In genomic region chr5:98987634-98988033, GRCm38 (mm10) we compare ENCODE assay signal across 30 mouse cellular contexts. TPM values are rescaled to one million over a fixed set of nuclear protein-coding genes. Genes with fewer than 3 reads are reported as not detected.
DNase-seq lines count a peak whose midpoint lies in the region; ATAC-seq lines count a peak whose summit lies in the region.
"Had no signal": no experiment of that assay in that cellular context is flagged by ENCODE, and none has a peak within 500 bp of the region (broad histone marks: within the 10 kb centered on the region; RNA-seq: fewer than 3 reads in every experiment).

No protein-coding gene starts in this region.

- no peaks in the 10 kb centered on the region for H3K9me3 ChIP-seq in hindbrain, embryonic 11.5 days (ENCODE audit: control insufficient read depth, low read length)
- H3K9me3 ChIP-seq in hindbrain, embryonic 16.5 days (ENCODE audit: control insufficient read depth, low read length) = no peaks in the 10 kb centered on the region
- no peaks in the 10 kb centered on the region for H3K9me3 ChIP-seq in forebrain, embryonic 13.5 days (replicated peaks)
- H3K9me3 ChIP-seq in hindbrain, embryonic 14.5 days (ENCODE audit: control insufficient read depth, low read length) = no peaks in the 10 kb centered on the region
- no peaks in the 10 kb centered on the region for H3K9me3 ChIP-seq in embryonic facial prominence, embryonic 10.5 days
- H3K9me3 ChIP-seq: heart, embryonic 12.5 days; limb, embryonic 10.5 days; limb, embryonic 15.5 days; liver, embryonic 13.5 days; neural tube, embryonic 15.5 days had no signal

- peak; percentile 78 for ATAC-seq in hindbrain, embryonic 11.5 days (ENCODE audit: low FRiP score)
- no peak; the same call in 1 of the 2 replicates for ATAC-seq in hindbrain, embryonic 16.5 days
- peak; percentile 86 for ATAC-seq in forebrain, embryonic 13.5 days
- peak; percentile 59; the same call in 1 of the 2 replicates for ATAC-seq in hindbrain, embryonic 14.5 days (ENCODE audit: low FRiP score)
- ATAC-seq: lung, postnatal 0 days had no signal

- H3K9ac ChIP-seq in hindbrain, embryonic 11.5 days (ENCODE audit: low read depth, low read length) = no peak overlapping the region
- no peak overlapping the region for H3K9ac ChIP-seq in hindbrain, embryonic 16.5 days (ENCODE audit: low read depth, low read length)
- no peak overlapping the region for H3K9ac ChIP-seq in forebrain, embryonic 13.5 days
- no peak overlapping the region for H3K9ac ChIP-seq in hindbrain, embryonic 14.5 days
- H3K9ac ChIP-seq: heart, embryonic 12.5 days; limb, embryonic 15.5 days; liver, embryonic 13.5 days; neural tube, embryonic 15.5 days had no signal

- H3K27ac ChIP-seq in hindbrain, embryonic 11.5 days (ENCODE audit: low read depth, low read length) = no peak overlapping the region
- H3K27ac ChIP-seq in hindbrain, embryonic 16.5 days (ENCODE audit: low read depth, low read length) = no peak overlapping the region
- H3K27ac ChIP-seq in forebrain, embryonic 13.5 days = peak overlapping the region; percentile 89
- H3K27ac ChIP-seq in hindbrain, embryonic 14.5 days = 0 out of 2 replicates have a peak overlapping the region, but pooled peaks have one; percentile 9
- no peak overlapping the region for H3K27ac ChIP-seq in embryonic facial prominence, embryonic 10.5 days (replicated peaks)
- H3K27ac ChIP-seq: gastrocnemius, adult 2 months; heart, adult 2 months; layer of hippocampus, adult 2 months; limb, embryonic 10.5 days; limb, embryonic 15.5 days; liver, embryonic 13.5 days; neural tube, embryonic 15.5 days had no signal

- no peak for DNase-seq in hindbrain, embryonic 11.5 days (ENCODE audit: low spot score)
- peak; percentile 30 for DNase-seq in brain, adult 2 months (ENCODE audit: low read depth, low spot score)
- no peak for DNase-seq in hindbrain, embryonic 14.5 days (ENCODE audit: low spot score)
- no peak for DNase-seq in embryonic facial prominence, embryonic 10.5 days (ENCODE audit: low spot score)
- no peak for DNase-seq in urinary bladder, postnatal 36 days (ENCODE audit: low spot score in 2 of 2)
- DNase-seq in cerebellum, adult 11 months = no peak
- DNase-seq: adrenal gland, adult 8-10 months; cerebellum, adult 11-12 months; cerebellum, adult 9-11 months; gastrocnemius, adult 2 months; gastrocnemius, postnatal 36 days; heart, adult 2 months; kidney, adult 2 months; kidney, postnatal 36 days; liver, embryonic 13.5 days; lung, adult 18-20 months; lung, postnatal 4 days; retina, postnatal 1 day; right cerebral cortex, postnatal 14 days had no signal

- H3K27me3 ChIP-seq in hindbrain, embryonic 11.5 days (ENCODE audit: control insufficient read depth, insufficient read depth, low read length) = no peaks in the 10 kb centered on the region
- H3K27me3 ChIP-seq in hindbrain, embryonic 16.5 days (replicated peaks; ENCODE audit: control insufficient read depth, insufficient read depth, low read length) = no peaks in the 10 kb centered on the region
- no peaks in the 10 kb centered on the region for H3K27me3 ChIP-seq in forebrain, embryonic 13.5 days
- H3K27me3 ChIP-seq in hindbrain, embryonic 14.5 days (ENCODE audit: control insufficient read depth, insufficient read depth, low read length) = no peaks in the 10 kb centered on the region
- H3K27me3 ChIP-seq in embryonic facial prominence, embryonic 10.5 days (replicated peaks; ENCODE audit: low read depth, poor library complexity, severe bottlenecking) = no peaks in the 10 kb centered on the region
- H3K27me3 ChIP-seq: CH12.LX; heart, embryonic 12.5 days; limb, embryonic 15.5 days; liver, embryonic 13.5 days; megakaryocyte, embryonic 14.5 days; neural tube, embryonic 15.5 days had no signal

- 32% methylated on average over 1 of the region's 1 CpGs for WGBS in hindbrain, embryonic 11.5 days
- 26% methylated on average over 1 of the region's 1 CpGs for WGBS in hindbrain, embryonic 16.5 days
- WGBS in forebrain, embryonic 13.5 days = 0% methylated on average over 1 of the region's 1 CpGs
- 13% methylated on average over 1 of the region's 1 CpGs for WGBS in hindbrain, embryonic 14.5 days
- 54% methylated on average over 1 of the region's 1 CpGs for WGBS in embryonic facial prominence, embryonic 10.5 days

- H3K4me1 ChIP-seq in hindbrain, embryonic 11.5 days (replicated peaks; ENCODE audit: control insufficient read depth, insufficient read depth, low read length) = no peaks in the 10 kb centered on the region
- H3K4me1 ChIP-seq in hindbrain, embryonic 16.5 days (ENCODE audit: control insufficient read depth, insufficient read depth, low read depth, low read length) = no peaks in the 10 kb centered on the region
- peaks cover 49% of the 10 kb centered on the region for H3K4me1 ChIP-seq in forebrain, embryonic 13.5 days
- H3K4me1 ChIP-seq in hindbrain, embryonic 14.5 days (replicated peaks; ENCODE audit: control insufficient read depth, insufficient read depth, low read length) = peaks cover 4% of the 10 kb centered on the region; the same call in 1 of the 2 replicates
- peaks cover 27% of the 10 kb centered on the region for H3K4me1 ChIP-seq in embryonic facial prominence, embryonic 10.5 days
- H3K4me1 ChIP-seq: heart, embryonic 12.5 days; liver, embryonic 13.5 days; megakaryocyte, embryonic 14.5 days had no signal

- no peaks in the 10 kb centered on the region for H3K36me3 ChIP-seq in hindbrain, embryonic 11.5 days (ENCODE audit: control insufficient read depth, insufficient read depth, low read length)
- no peaks in the 10 kb centered on the region for H3K36me3 ChIP-seq in hindbrain, embryonic 16.5 days (ENCODE audit: control insufficient read depth, insufficient read depth, low read length)
- no peaks in the 10 kb centered on the region for H3K36me3 ChIP-seq in forebrain, embryonic 13.5 days (ENCODE audit: poor library complexity, severe bottlenecking)
- no peaks in the 10 kb centered on the region for H3K36me3 ChIP-seq in hindbrain, embryonic 14.5 days (replicated peaks; ENCODE audit: control insufficient read depth, insufficient read depth)
- H3K36me3 ChIP-seq in embryonic facial prominence, embryonic 10.5 days (replicated peaks) = no peaks in the 10 kb centered on the region
- H3K36me3 ChIP-seq: heart, embryonic 12.5 days; limb, embryonic 10.5 days; limb, embryonic 15.5 days; liver, embryonic 13.5 days; neural tube, embryonic 15.5 days had no signal

- H3K4me3 ChIP-seq in hindbrain, embryonic 11.5 days (ENCODE audit: low read depth, low read length) = no peak overlapping the region
- H3K4me3 ChIP-seq in hindbrain, embryonic 16.5 days (ENCODE audit: low read length) = no peak overlapping the region
- no peak overlapping the region for H3K4me3 ChIP-seq in forebrain, embryonic 13.5 days
- H3K4me3 ChIP-seq in hindbrain, embryonic 14.5 days (replicated peaks; ENCODE audit: low read length) = no peak overlapping the region
- no peak overlapping the region for H3K4me3 ChIP-seq in embryonic facial prominence, embryonic 10.5 days
- H3K4me3 ChIP-seq: gastrocnemius, adult 2 months; heart, adult 2 months; heart, embryonic 12.5 days; layer of hippocampus, adult 2 months; limb, embryonic 10.5 days; limb, embryonic 15.5 days; liver, embryonic 13.5 days; megakaryocyte, embryonic 14.5 days; neural tube, embryonic 15.5 days had no signal

- no peak overlapping the region for H3K4me2 ChIP-seq in hindbrain, embryonic 11.5 days (replicated peaks; ENCODE audit: low read depth, low read length)
- no peak overlapping the region for H3K4me2 ChIP-seq in hindbrain, embryonic 16.5 days (ENCODE audit: low read length)
- H3K4me2 ChIP-seq in forebrain, embryonic 13.5 days = no peak overlapping the region
- H3K4me2 ChIP-seq in hindbrain, embryonic 14.5 days (replicated peaks) = no peak overlapping the region
- H3K4me2 ChIP-seq: heart, embryonic 12.5 days; limb, embryonic 15.5 days; liver, embryonic 13.5 days; neural tube, embryonic 15.5 days had no signal

RNA-seq across cellular contexts. Expression of gene Prkg2, which starts 49.5 kb away (rescaled TPM):
- 1.5 and 1.6 TPM in 2 replicates for polyA plus RNA-seq in hindbrain, embryonic 11.5 days (2014; fragmentation: Nextera tagmentation; extraction: Ambion mirVana)
- polyA plus RNA-seq in hindbrain, embryonic 16.5 days (2015; fragmentation: Nextera tagmentation; extraction: Ambion mirVana) = 1.5 and 1.7 TPM in 2 replicates
- polyA plus RNA-seq in forebrain, embryonic 13.5 days (2015; fragmentation: Nextera tagmentation; extraction: Ambion mirVana) = 2.2 and 2.5 TPM in 2 replicates
- polyA plus RNA-seq in hindbrain, embryonic 14.5 days (2014; fragmentation: Nextera tagmentation; extraction: Ambion mirVana) = 1.4 and 1.5 TPM in 2 replicates
- 1.4 and 1.5 TPM in 2 replicates for polyA plus RNA-seq in embryonic facial prominence, embryonic 10.5 days (2016; fragmentation: Nextera tagmentation; extraction: Ambion mirVana)
- polyA plus RNA-seq: testis, adult 2 months had no signal

Comparison
In these comparisons a context has a peak if more than half of its experiments do, and no peak if none do; other contexts are left out.
1. H3K27ac ChIP-seq: peak in forebrain, embryonic 13.5 days (single experiment) and hindbrain, embryonic 14.5 days (single experiment); none in hindbrain, embryonic 11.5 days (single experiment), hindbrain, embryonic 16.5 days (single experiment) and embryonic facial prominence, embryonic 10.5 days (single experiment).